Mouse (Mus musculus) ES-E14 (cell line): ENCODE data around the gene Dpy19l3. TPM values are rescaled to one million over a fixed set of nuclear protein-coding genes. Genes with fewer than 3 reads are reported as not detected.

Experiments
- DNase-seq: peaks from one replicate; pipeline ENCODE4 v3.0.0-alpha.2; 2013; ENCODE audit warnings: low read depth, low spot score
- H3K27ac ChIP-seq: 2 replicates; pipeline ENCODE4 v1.5.1; 2012; ENCODE audit warnings: low read depth, mild to moderate bottlenecking, low read length, moderate library complexity, mixed read lengths; ENCODE audit not compliant: poor library complexity, insufficient read depth, severe bottlenecking
- H3K36me3 ChIP-seq: 2 replicates; pipeline ENCODE4 v1.6.1; 2012; ENCODE audit warnings: mild to moderate bottlenecking, low read length, moderate library complexity, mixed read lengths; ENCODE audit not compliant: control insufficient read depth, poor library complexity, insufficient read depth, severe bottlenecking
- H3K4me1 ChIP-seq, 2 experiments: fragments of 150-350 bp in 1 of 2; sonication (generic) in 1 of 2; 2 replicates each; pipeline ENCODE4 v1.6.1; 2012; ENCODE audit warnings: low read length in 2 of 2, mild to moderate bottlenecking in 1 of 2, mixed read lengths in 1 of 2; ENCODE audit not compliant: control insufficient read depth in 2 of 2, insufficient read depth in 2 of 2, poor library complexity in 1 of 2
- H3K4me3 ChIP-seq, 2 experiments: fragments of 150-350 bp in 1 of 2; sonication (generic) in 1 of 2; 2 replicates each; pipeline ENCODE4 v1.5.1; 2012; ENCODE audit warnings: low read length in 2 of 2, low read depth in 1 of 2, mild to moderate bottlenecking in 1 of 2, mixed read lengths in 1 of 2; ENCODE audit not compliant: insufficient read depth in 1 of 2, poor library complexity in 1 of 2, severe bottlenecking in 1 of 2
- H3K9ac ChIP-seq: 2 replicates; pipeline ENCODE4 v1.6.1; 2012; ENCODE audit warnings: low read depth, mild to moderate bottlenecking, low read length, mixed read lengths; ENCODE audit not compliant: poor library complexity, insufficient read depth, severe bottlenecking
- H3K9me3 ChIP-seq: fragments of 150-350 bp; sonication (generic); 2 replicates; pipeline ENCODE4 v1.6.1; 2012; ENCODE audit warnings: low read depth, mild to moderate bottlenecking, low read length; ENCODE audit not compliant: control insufficient read depth, insufficient read depth
- CHD2 ChIP-seq: IDR thresholded peaks from 2 replicates; pipeline ENCODE4 v1.6.1; 2014; ENCODE audit warnings: mild to moderate bottlenecking, low read depth, low read length, inconsistent platforms
- HCFC1 ChIP-seq: IDR thresholded peaks from 2 replicates; pipeline ENCODE4 v1.6.1; 2012; ENCODE audit warnings: low read length, inconsistent platforms, borderline replicate concordance; ENCODE audit not compliant: insufficient read depth
- MAFK ChIP-seq: IDR thresholded peaks from 2 replicates; pipeline ENCODE4 v1.6.1; 2014; ENCODE audit warnings: mild to moderate bottlenecking, low read depth, low read length, inconsistent platforms; ENCODE audit not compliant: insufficient read depth
- ZC3H11A ChIP-seq: IDR thresholded peaks from 2 replicates; pipeline ENCODE4 v1.6.1; 2012; ENCODE audit warnings: low read depth, mild to moderate bottlenecking, inconsistent platforms, low read length, borderline replicate concordance
- ZNF384 ChIP-seq: IDR thresholded peaks from 2 replicates; pipeline ENCODE4 v1.6.1; 2012; ENCODE audit warnings: low read depth, low read length, inconsistent platforms
- in situ Hi-C, 2 experiments: fragments of 600-800 bp; cut with MboI; formaldehyde crosslinking; loops; one replicate each; pipeline ENCODE4 v1.15.1; 2025; ENCODE audit warnings: low sequenced_read_pairs in 2 of 2, inconsistent platforms in 1 of 2; ENCODE audit not compliant: unreplicated experiment in 2 of 2
- total RNA-seq: library from RNA; depleted of rRNA; stranded (reverse); fragments of 300-350 nt; gene quantifications from 2 replicates; pipeline ENCODE4 v1.2.3, GENCODE M21; 2012; rRNA removed

The Dpy19l3 gene
- total RNA-seq: 39.5 and 55.3 TPM in 2 replicates

GRCm38 (mm10) chr7:35754033-35754885 is at the start of gene Dpy19l3:
Dpy19l3 (minus strand) TSS chr7:35754454.
- Histone ChIP-seq H3K4me3 (peak within 1 kb of the TSS; percentile 82 to 95), H3K9ac (peak within 1 kb of the TSS; percentile 78), H3K9me3 (no peaks in the 10 kb centered on the region), H3K27ac (no peak within 1 kb of the TSS), H3K4me1 (no peaks in the 10 kb centered on the region), H3K36me3 (peaks cover 8% of the 10 kb centered on the region; the same call in 1 of the 2 replicates)
- in situ Hi-C loops: no loop called here
- TF ChIP-seq MAFK: no peak
- TF ChIP-seq CHD2: 0 out of 2 replicates have a peak, but pooled peaks have one; percentile 62
- peak; percentile 64 for DNase-seq

- Histone ChIP-seq H3K27ac (peak within 1 kb of the TSS; percentile 6), H3K4me3 (peak within 1 kb of the TSS; percentile 82 to 89), H3K4me1 (peaks cover 2 to 13% of the 10 kb centered on the region in 2 experiments; a peak in 3 of 4 replicates), H3K9me3 (no peaks in the 10 kb centered on the region), H3K36me3 (peaks cover 9% of the 10 kb centered on the region), H3K9ac (peak within 1 kb of the TSS; percentile 87)
- no peak for TF ChIP-seq CHD2
- no peak for TF ChIP-seq MAFK
- peak; percentile 94 for TF ChIP-seq ZNF384
- no peak for TF ChIP-seq ZC3H11A
- TF ChIP-seq HCFC1: 0 out of 2 replicates have a peak, but pooled peaks have one; percentile 54
- in situ Hi-C loops: no loop called here
- DNase-seq: peak; percentile 75
Observed at GRCm38 (mm10) chr7:35802906-35803595, 48.8 kb upstream of the Dpy19l3 start, which contains the start of gene Zfp507. Zfp507 (minus strand) TSS chr7:35803003.

- Histone ChIP-seq H3K9me3 (no peaks in the 10 kb centered on the region), H3K36me3 (peaks cover 9% of the 10 kb centered on the region), H3K4me3 (peak overlapping the region; percentile 82 to 89), H3K9ac (peak overlapping the region; percentile 87), H3K4me1 (peaks cover 2 to 13% of the 10 kb centered on the region in 2 experiments; a peak in 3 of 4 replicates), H3K27ac (peak overlapping the region; percentile 6)
- in situ Hi-C loops: no loop called here
- no peak for TF ChIP-seq MAFK
- no peak for TF ChIP-seq ZC3H11A
- TF ChIP-seq CHD2: no peak
- no peak for TF ChIP-seq ZNF384
- no peak for TF ChIP-seq HCFC1
- DNase-seq: no peak
Observed at GRCm38 (mm10) chr7:35802201-35802905, 48.1 kb upstream of the Dpy19l3 start.

GRCm38 (mm10) chr7:35796123-35796522 is 41.9 kb upstream of the Dpy19l3 start:
- Histone ChIP-seq H3K9me3 (no peaks in the 10 kb centered on the region), H3K4me3 (no peak overlapping the region), H3K27ac (no peak overlapping the region), H3K36me3 (peaks cover 37% of the 10 kb centered on the region), H3K4me1 (peaks cover 2 to 10% of the 10 kb centered on the region in 2 experiments; a peak in 3 of 4 replicates), H3K9ac (no peak overlapping the region)
- DNase-seq: no peak
- in situ Hi-C loops: no loop called here
- TF ChIP-seq HCFC1: no peak
- TF ChIP-seq CHD2: no peak
- TF ChIP-seq MAFK: no peak
- TF ChIP-seq ZC3H11A: no peak
